Mouse (Mus musculus) embryonic facial prominence, embryonic 12.5 days (tissue): ENCODE measurements around the gene Rasl2-9. TPM values are rescaled to one million over a fixed set of nuclear protein-coding genes. Genes with fewer than 3 reads are reported as not detected.
"Not testable (repeated sequence)": the region's sequence is repeated elsewhere in the genome, so short reads cannot be mapped to it uniquely, and the experiment has no call there.

ENCODE experiments used
- ATAC-seq: fragments of 200-750 bp; cut with Nextera tagmentation; 2 replicates; pipeline ENCODE4 v1.8.0; 2017; ENCODE audit not compliant: insufficient number of reproducible peaks, insufficient read depth, low FRiP score, low TSS enrichment
- H3K27ac ChIP-seq: fragments of 300-500 bp; sonication (generic); 2 replicates; pipeline ENCODE4 v1.5.1; 2016; ENCODE audit warnings: mild to moderate bottlenecking
- H3K27me3 ChIP-seq: fragments of 300-500 bp; sonication (generic); 2 replicates; pipeline ENCODE4 v1.6.1; 2016; ENCODE audit warnings: mild to moderate bottlenecking, moderate library complexity
- H3K36me3 ChIP-seq: fragments of 300-500 bp; sonication (generic); 2 replicates; pipeline ENCODE4 v1.6.1; 2016; ENCODE audit warnings: mild to moderate bottlenecking
- H3K4me1 ChIP-seq: fragments of 300-500 bp; sonication (generic); 2 replicates; pipeline ENCODE4 v1.6.1; 2016
- H3K4me2 ChIP-seq: fragments of 300-500 bp; sonication (generic); replicated peaks from 2 replicates; pipeline ENCODE4 v1.6.1; 2016; ENCODE audit warnings: mild to moderate bottlenecking, moderate library complexity
- H3K4me3 ChIP-seq: fragments of 300-500 bp; sonication (generic); 2 replicates; pipeline ENCODE4 v1.5.1; 2016; ENCODE audit warnings: mild to moderate bottlenecking
- H3K9ac ChIP-seq: fragments of 300-500 bp; sonication (generic); 2 replicates; pipeline ENCODE4 v1.6.1; 2016; ENCODE audit warnings: mild to moderate bottlenecking, moderate library complexity
- H3K9me3 ChIP-seq: fragments of 300-500 bp; sonication (generic); 2 replicates; pipeline ENCODE4 v1.6.1; 2016; ENCODE audit warnings: mild to moderate bottlenecking, moderate library complexity
- WGBS: fragments of 180-500 bp; shearing (Covaris S2); methylation state at CpG from one replicate; pipeline ENCODE4 v1.1.7; 2016; 5-methylcytosine and 5-hydroxymethylcytosine counted together
- polyA plus RNA-seq: library from polyadenylated mRNA; unstranded; fragments of >200 nt; fragmentation: Nextera tagmentation; extraction: Ambion mirVana; gene quantifications from 2 replicates; pipeline ENCODE4 v1.2.1, GENCODE M21; 2016

The Rasl2-9 gene
- polyA plus RNA-seq = 0.22 and 0.27 TPM in 2 replicates

GRCm38 (mm10) chr7:5125549-5126406, at the start of gene Rasl2-9:
Gene Rasl2-9 (minus strand): TSS chr7:5125950.
- no peak within 1 kb of the TSS for H3K9ac ChIP-seq
- 17% methylated on average over 42 of the region's 42 CpGs for WGBS
- peak within 1 kb of the TSS; percentile 53 for H3K4me2 ChIP-seq
- H3K9me3 ChIP-seq = no peaks in the 10 kb centered on the region
- no peaks in the 10 kb centered on the region for H3K27me3 ChIP-seq
- 0 out of 2 replicates have a peak, but pooled peaks have one; percentile 56 for ATAC-seq
- H3K36me3 ChIP-seq = no peaks in the 10 kb centered on the region
- H3K4me1 ChIP-seq = no peaks in the 10 kb centered on the region
- H3K4me3 ChIP-seq = peak within 1 kb of the TSS; percentile 30
- no peak within 1 kb of the TSS for H3K27ac ChIP-seq

GRCm38 (mm10) chr7:5149570-5149969, 23.8 kb upstream of the Rasl2-9 start, which contains the start of gene Vmn1r55:
Gene Vmn1r55 (minus strand): TSS chr7:5149670.
- not testable (repeated sequence) for H3K27ac ChIP-seq, H3K4me1 ChIP-seq, H3K27me3 ChIP-seq, ATAC-seq, H3K9ac ChIP-seq, H3K4me2 ChIP-seq, H3K36me3 ChIP-seq, H3K4me3 ChIP-seq, H3K9me3 ChIP-seq

GRCm38 (mm10) chr7:5125078-5125477, 672 bp downstream of the Rasl2-9 start:
- Histone ChIP-seq H3K4me3 (no peak overlapping the region), H3K27me3 (no peaks in the 10 kb centered on the region), H3K4me1 (no peaks in the 10 kb centered on the region), H3K9ac (no peak overlapping the region), H3K4me2 (no peak overlapping the region), H3K36me3 (no peaks in the 10 kb centered on the region), H3K27ac (no peak overlapping the region), H3K9me3 (no peaks in the 10 kb centered on the region)
- ATAC-seq = no peak
- WGBS = 88% methylated on average over 8 of the region's 8 CpGs

GRCm38 (mm10) chr7:5116850-5117249, 8.9 kb downstream of the Rasl2-9 start, which contains the start of gene Rfpl4:
Gene Rfpl4 (minus strand): TSS chr7:5116950.
- Histone ChIP-seq H3K9ac (no peak within 1 kb of the TSS), H3K9me3 (no peaks in the 10 kb centered on the region), H3K36me3 (no peaks in the 10 kb centered on the region), H3K4me2 (no peak within 1 kb of the TSS), H3K27ac (no peak within 1 kb of the TSS), H3K4me1 (no peaks in the 10 kb centered on the region), H3K4me3 (no peak within 1 kb of the TSS), H3K27me3 (no peaks in the 10 kb centered on the region)
- WGBS = 80% methylated on average over 3 of the region's 3 CpGs
- no peak for ATAC-seq

GRCm38 (mm10) chr7:5112701-5113100, 13.0 kb downstream of the Rasl2-9 start:
- H3K27me3 ChIP-seq = no peaks in the 10 kb centered on the region
- WGBS = 43% methylated on average over 3 of the region's 3 CpGs
- H3K9me3 ChIP-seq = no peaks in the 10 kb centered on the region
- H3K36me3 ChIP-seq = no peaks in the 10 kb centered on the region
- H3K9ac ChIP-seq = no peak overlapping the region
- ATAC-seq = no peak
- H3K4me2 ChIP-seq = no peak overlapping the region
- no peaks in the 10 kb centered on the region for H3K4me1 ChIP-seq
- H3K27ac ChIP-seq = no peak overlapping the region
- H3K4me3 ChIP-seq = no peak overlapping the region

GRCm38 (mm10) chr7:5109301-5109700, 16.4 kb downstream of the Rasl2-9 start:
- Histone ChIP-seq H3K9me3 (no peaks in the 10 kb centered on the region), H3K4me1 (no peaks in the 10 kb centered on the region), H3K4me3 (no peak overlapping the region), H3K27me3 (no peaks in the 10 kb centered on the region), H3K27ac (no peak overlapping the region), H3K4me2 (no peak overlapping the region), H3K36me3 (no peaks in the 10 kb centered on the region), H3K9ac (no peak overlapping the region)
- no peak for ATAC-seq
- 76% methylated on average over 8 of the region's 8 CpGs for WGBS

GRCm38 (mm10) chr7:5108272-5108671, 17.5 kb downstream of the Rasl2-9 start:
- WGBS = 85% methylated on average over 4 of the region's 4 CpGs

GRCm38 (mm10) chr7:5102564-5102963, 23.2 kb downstream of the Rasl2-9 start:
- H3K4me1 ChIP-seq = no peaks in the 10 kb centered on the region
- no peak overlapping the region for H3K4me3 ChIP-seq
- no peak for ATAC-seq
- no peak overlapping the region for H3K27ac ChIP-seq
- 91% methylated on average over 2 of the region's 2 CpGs for WGBS
- peaks cover 17% of the 10 kb centered on the region for H3K36me3 ChIP-seq
- no peak overlapping the region for H3K4me2 ChIP-seq
- no peaks in the 10 kb centered on the region for H3K9me3 ChIP-seq
- H3K9ac ChIP-seq = no peak overlapping the region
- H3K27me3 ChIP-seq = no peaks in the 10 kb centered on the region

More at GRCm38 (mm10) chr7:5108272-5108671, 17.5 kb downstream of the Rasl2-9 start:
- H3K4me1 ChIP-seq = no peaks in the 10 kb centered on the region
- H3K9ac ChIP-seq = no peak overlapping the region
- no peaks in the 10 kb centered on the region for H3K9me3 ChIP-seq
- H3K27ac ChIP-seq = no peak overlapping the region
- no peaks in the 10 kb centered on the region for H3K27me3 ChIP-seq
- no peak overlapping the region for H3K4me3 ChIP-seq
- no peak for ATAC-seq
- H3K36me3 ChIP-seq = no peaks in the 10 kb centered on the region
- no peak overlapping the region for H3K4me2 ChIP-seq

GRCm38 (mm10) chr7:5101066-5101663, 24.6 kb downstream of the Rasl2-9 start:
- H3K4me1 ChIP-seq = no peaks in the 10 kb centered on the region
- no peaks in the 10 kb centered on the region for H3K9me3 ChIP-seq
- ATAC-seq = no peak
- H3K27me3 ChIP-seq = no peaks in the 10 kb centered on the region
- 87% methylated on average over 10 of the region's 10 CpGs for WGBS
- 0 out of 2 replicates have a peak overlapping the region, but pooled peaks have one; percentile 6 for H3K27ac ChIP-seq
- peaks cover 29% of the 10 kb centered on the region for H3K36me3 ChIP-seq
- H3K4me3 ChIP-seq = no peak overlapping the region
- no peak overlapping the region for H3K9ac ChIP-seq
- H3K4me2 ChIP-seq = no peak overlapping the region

- Histone ChIP-seq H3K36me3 (peaks cover 42% of the 10 kb centered on the region), H3K9ac (no peak overlapping the region), H3K27me3 (no peaks in the 10 kb centered on the region), H3K4me3 (no peak overlapping the region), H3K27ac (no peak overlapping the region), H3K9me3 (no peaks in the 10 kb centered on the region), H3K4me2 (no peak overlapping the region), H3K4me1 (no peaks in the 10 kb centered on the region)
- WGBS = 79% methylated on average over 3 of the region's 3 CpGs
- ATAC-seq = no peak
Observed at GRCm38 (mm10) chr7:5099796-5100195, 26.0 kb downstream of the Rasl2-9 start.

- Histone ChIP-seq H3K36me3 (peaks cover 53% of the 10 kb centered on the region), H3K9me3 (no peaks in the 10 kb centered on the region), H3K27ac (no peak overlapping the region), H3K9ac (no peak overlapping the region), H3K4me3 (no peak overlapping the region), H3K4me2 (no peak overlapping the region), H3K27me3 (no peaks in the 10 kb centered on the region), H3K4me1 (no peaks in the 10 kb centered on the region)
- WGBS = 89% methylated on average over 5 of the region's 5 CpGs
- no peak for ATAC-seq
Observed at GRCm38 (mm10) chr7:5098769-5099168, 27.0 kb downstream of the Rasl2-9 start.
